Mouse (Mus musculus) liver (tissue): Measurements from ENCODE around the gene Gm10160.

ENCODE experiments used
- DNase-seq: peaks from one replicate; pipeline ENCODE4 v3.0.0-alpha.2; 2020; ENCODE audit warnings: mixed read lengths

Gm10160 gene

DNA sequence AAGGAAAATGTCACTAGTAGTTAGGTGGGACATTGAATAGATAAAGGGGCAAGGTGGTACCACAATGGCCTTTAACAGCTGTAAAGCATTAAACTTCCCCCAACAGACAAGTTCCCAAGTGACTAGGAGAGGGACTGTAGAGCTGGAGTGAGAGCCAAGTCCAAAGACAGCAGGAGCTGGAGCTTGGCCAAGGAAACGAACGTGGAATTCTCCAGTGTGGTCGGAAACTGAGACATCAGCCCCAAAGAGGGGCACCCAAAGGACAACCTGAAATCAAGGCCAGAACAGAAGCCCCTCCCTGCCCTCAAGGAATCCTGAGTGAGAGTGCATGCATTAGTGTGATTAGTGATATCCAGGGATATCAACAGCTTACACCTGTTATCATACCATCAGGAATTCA lies 30.2 kb downstream of the Gm10160 start:
- no peak for DNase-seq

- DNase-seq, result no peak
Observed at GRCm38 (mm10) chr7:81824906-81825305, 30.7 kb downstream of the Gm10160 start.

- no peak for DNase-seq
Observed at GRCm38 (mm10) chr7:81806067-81806466, 49.5 kb downstream of the Gm10160 start.
